Mouse (Mus musculus): ENCODE measurements around the gene Slc25a31. TPM values are rescaled to one million over a fixed set of nuclear protein-coding genes. Genes with fewer than 3 reads are reported as not detected.

The Slc25a31 gene
- polyA plus RNA-seq (2015; fragmentation: Nextera tagmentation; extraction: Ambion mirVana): 0.08 and 0.31 TPM in 2 replicates

DNA sequence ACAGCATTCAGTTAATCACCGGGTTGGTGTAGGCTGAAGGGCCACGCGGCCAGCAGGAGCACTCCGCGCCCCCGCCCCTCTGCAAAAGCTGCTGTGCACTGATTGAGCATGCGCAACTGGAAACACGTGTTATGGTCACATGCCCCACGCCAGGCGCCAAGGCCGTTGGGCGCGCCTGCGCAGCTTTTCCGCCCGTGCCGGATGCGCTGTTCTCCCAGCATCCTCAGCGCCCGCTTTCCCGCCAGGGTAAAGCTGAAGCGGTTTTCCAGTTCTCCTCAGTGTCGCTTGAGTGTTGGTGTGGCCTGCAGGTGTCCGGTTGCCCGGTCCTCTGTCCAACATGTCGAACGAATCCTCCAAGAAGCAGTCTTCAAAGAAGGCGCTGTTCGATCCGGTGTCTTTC is at the start of gene Slc25a31:
Slc25a31 (plus strand) TSS at position 201 of the 400 bp plus-strand sequence.
- no peak for ATAC-seq (ENCODE audit: low FRiP score, low TSS enrichment)
- H3K4me1 ChIP-seq (ENCODE audit: insufficient read depth, low read length): no peaks in the 10 kb centered on the region
- H3K27ac ChIP-seq (ENCODE audit: low read length): no peak within 1 kb of the TSS
- no peaks in the 10 kb centered on the region for H3K36me3 ChIP-seq (ENCODE audit: insufficient read depth, low read length)
- 92% methylated on average over 30 of the region's 30 CpGs for WGBS
- no peak within 1 kb of the TSS for H3K9ac ChIP-seq (replicated peaks; ENCODE audit: low read length)
- H3K4me3 ChIP-seq (ENCODE audit: low read length): no peak within 1 kb of the TSS
- H3K27me3 ChIP-seq (ENCODE audit: insufficient read depth, low read length): no peaks in the 10 kb centered on the region
- peaks cover 8% of the 10 kb centered on the region; the same call in 1 of the 2 replicates for H3K9me3 ChIP-seq (ENCODE audit: low read length)
- H3K4me2 ChIP-seq (replicated peaks; ENCODE audit: low read depth, low read length): no peak within 1 kb of the TSS

GRCm38 (mm10) chr3:40660231-40660630 is 48.4 kb upstream of the Slc25a31 start:
- Histone ChIP-seq H3K36me3 (ENCODE audit: insufficient read depth, low read length) (peaks cover 17% of the 10 kb centered on the region), H3K4me1 (ENCODE audit: insufficient read depth, low read length) (no peaks in the 10 kb centered on the region), H3K4me2 (replicated peaks; ENCODE audit: low read depth, low read length) (no peak overlapping the region), H3K9me3 (ENCODE audit: low read length) (no peaks in the 10 kb centered on the region), H3K27me3 (ENCODE audit: insufficient read depth, low read length) (no peaks in the 10 kb centered on the region), H3K27ac (ENCODE audit: low read length) (no peak overlapping the region), H3K9ac (replicated peaks; ENCODE audit: low read length) (no peak overlapping the region), H3K4me3 (ENCODE audit: low read length) (no peak overlapping the region)
- WGBS: 96% methylated on average over 2 of the region's 2 CpGs
- no peak for ATAC-seq (ENCODE audit: low FRiP score, low TSS enrichment)

DNA sequence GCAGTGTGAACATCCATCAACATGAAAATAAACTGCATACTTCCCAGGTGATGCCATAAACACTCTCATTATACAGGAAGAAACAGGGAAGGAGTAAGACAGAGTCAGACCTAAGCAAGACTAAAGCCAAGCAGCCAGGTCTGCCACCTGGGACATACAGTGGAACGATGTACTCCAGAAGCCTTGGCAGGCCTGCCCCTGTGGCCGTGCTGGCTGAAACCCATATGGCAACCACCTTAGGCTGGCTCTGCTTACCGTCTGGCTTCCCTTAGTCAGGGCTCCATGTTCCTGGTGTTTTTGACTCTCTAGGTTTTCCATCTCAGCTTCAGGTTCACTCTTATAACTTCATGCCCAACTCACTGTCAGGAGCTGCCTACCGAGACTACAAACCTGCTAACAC is 42.5 kb upstream of the Slc25a31 start:
- ATAC-seq (ENCODE audit: low FRiP score, low TSS enrichment): no peak
- 96% methylated on average over 4 of the region's 4 CpGs for WGBS

GRCm38 (mm10) chr3:40666861-40667719 is 41.6 kb upstream of the Slc25a31 start:
- H3K36me3 ChIP-seq (ENCODE audit: insufficient read depth, low read length): peaks cover 22% of the 10 kb centered on the region
- H3K9me3 ChIP-seq (ENCODE audit: low read length): no peaks in the 10 kb centered on the region
- no peaks in the 10 kb centered on the region for H3K4me1 ChIP-seq (ENCODE audit: insufficient read depth, low read length)
- H3K4me2 ChIP-seq (replicated peaks; ENCODE audit: low read depth, low read length): no peak overlapping the region
- H3K4me3 ChIP-seq (ENCODE audit: low read length): no peak overlapping the region
- 58% methylated on average over 8 of the region's 8 CpGs for WGBS
- H3K9ac ChIP-seq (replicated peaks; ENCODE audit: low read length): no peak overlapping the region
- no peaks in the 10 kb centered on the region for H3K27me3 ChIP-seq (ENCODE audit: insufficient read depth, low read length)
- no peak overlapping the region for H3K27ac ChIP-seq (ENCODE audit: low read length)
- no peak for ATAC-seq (ENCODE audit: low FRiP score, low TSS enrichment)

More for the DNA sequence above, 42.5 kb upstream of the Slc25a31 start:
- no peak overlapping the region for H3K9ac ChIP-seq (replicated peaks; ENCODE audit: low read length)
- H3K9me3 ChIP-seq (ENCODE audit: low read length): no peaks in the 10 kb centered on the region
- no peaks in the 10 kb centered on the region for H3K27me3 ChIP-seq (ENCODE audit: insufficient read depth, low read length)
- no peak overlapping the region for H3K4me2 ChIP-seq (replicated peaks; ENCODE audit: low read depth, low read length)
- H3K27ac ChIP-seq (ENCODE audit: low read length): no peak overlapping the region
- peaks cover 22% of the 10 kb centered on the region for H3K36me3 ChIP-seq (ENCODE audit: insufficient read depth, low read length)
- H3K4me3 ChIP-seq (ENCODE audit: low read length): no peak overlapping the region
- no peaks in the 10 kb centered on the region for H3K4me1 ChIP-seq (ENCODE audit: insufficient read depth, low read length)

DNA sequence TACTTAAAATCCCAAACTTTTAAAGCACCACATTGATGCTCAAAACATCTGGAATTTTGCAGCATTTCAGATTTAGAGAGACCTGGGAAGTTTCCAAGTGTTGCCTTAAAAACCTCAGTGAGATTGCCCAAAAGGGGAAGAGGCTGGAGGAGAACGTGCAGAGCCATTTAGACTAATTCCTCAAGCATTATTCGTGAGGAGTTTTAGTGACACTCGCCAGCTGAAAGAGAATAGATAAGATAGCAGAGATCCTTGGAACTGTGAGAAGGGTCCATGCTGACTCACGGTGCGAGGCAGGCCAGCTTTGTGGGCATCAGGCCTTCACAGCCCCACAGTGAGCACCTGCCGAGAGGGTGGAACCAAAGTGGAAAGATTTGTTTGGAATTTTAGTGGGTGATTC is 39.8 kb upstream of the Slc25a31 start:
- Histone ChIP-seq H3K9ac (replicated peaks; ENCODE audit: low read length) (no peak overlapping the region), H3K4me3 (ENCODE audit: low read length) (no peak overlapping the region), H3K9me3 (ENCODE audit: low read length) (no peaks in the 10 kb centered on the region), H3K27me3 (ENCODE audit: insufficient read depth, low read length) (no peaks in the 10 kb centered on the region), H3K27ac (ENCODE audit: low read length) (no peak overlapping the region), H3K36me3 (ENCODE audit: insufficient read depth, low read length) (peaks cover 18% of the 10 kb centered on the region), H3K4me2 (replicated peaks; ENCODE audit: low read depth, low read length) (no peak overlapping the region), H3K4me1 (ENCODE audit: insufficient read depth, low read length) (no peaks in the 10 kb centered on the region)
- 75% methylated on average over 6 of the region's 6 CpGs for WGBS
- no peak for ATAC-seq (ENCODE audit: low FRiP score, low TSS enrichment)

DNA sequence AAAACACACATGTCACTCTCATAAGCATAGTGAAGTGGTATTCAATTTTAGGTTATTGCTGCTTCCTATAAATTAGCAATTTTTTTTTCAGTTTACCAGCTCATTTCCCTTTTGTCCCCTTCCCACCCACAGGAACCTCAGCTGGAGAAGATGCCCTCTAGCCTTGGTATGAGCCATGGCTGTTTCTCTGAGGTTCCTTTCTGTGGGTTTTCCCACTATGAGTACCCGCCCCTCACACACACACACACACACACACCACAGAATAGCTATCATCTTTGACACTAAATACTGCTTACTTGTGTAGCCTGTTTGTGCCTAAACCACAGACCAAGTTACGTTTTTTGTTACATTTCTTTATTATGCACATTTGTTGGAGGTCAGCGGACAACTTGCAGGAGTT is 39.3 kb upstream of the Slc25a31 start:
- no peak overlapping the region for H3K4me2 ChIP-seq (replicated peaks; ENCODE audit: low read depth, low read length)
- no peak overlapping the region for H3K4me3 ChIP-seq (ENCODE audit: low read length)
- H3K9ac ChIP-seq (replicated peaks; ENCODE audit: low read length): no peak overlapping the region
- WGBS: 94% methylated on average over 3 of the region's 3 CpGs
- no peaks in the 10 kb centered on the region for H3K27me3 ChIP-seq (ENCODE audit: insufficient read depth, low read length)
- ATAC-seq (ENCODE audit: low FRiP score, low TSS enrichment): no peak
- H3K27ac ChIP-seq (ENCODE audit: low read length): no peak overlapping the region
- H3K4me1 ChIP-seq (ENCODE audit: insufficient read depth, low read length): no peaks in the 10 kb centered on the region
- no peaks in the 10 kb centered on the region for H3K9me3 ChIP-seq (ENCODE audit: low read length)
- peaks cover 15% of the 10 kb centered on the region for H3K36me3 ChIP-seq (ENCODE audit: insufficient read depth, low read length)

- H3K4me1 ChIP-seq (ENCODE audit: insufficient read depth, low read length): no peaks in the 10 kb centered on the region
- no peaks in the 10 kb centered on the region for H3K36me3 ChIP-seq (ENCODE audit: insufficient read depth, low read length)
- no peaks in the 10 kb centered on the region for H3K27me3 ChIP-seq (ENCODE audit: insufficient read depth, low read length)
- no peak overlapping the region for H3K4me3 ChIP-seq (ENCODE audit: low read length)
- ATAC-seq (ENCODE audit: low FRiP score, low TSS enrichment): no peak
- H3K9ac ChIP-seq (replicated peaks; ENCODE audit: low read length): no peak overlapping the region
- WGBS: 78% methylated on average over 1 of the region's 1 CpGs
- H3K27ac ChIP-seq (ENCODE audit: low read length): no peak overlapping the region
- H3K9me3 ChIP-seq (ENCODE audit: low read length): no peaks in the 10 kb centered on the region
- no peak overlapping the region for H3K4me2 ChIP-seq (replicated peaks; ENCODE audit: low read depth, low read length)
These were observed 35.1 kb upstream of the Slc25a31 start for GRCm38 (mm10) chr3:40673515-40673914.

- ATAC-seq (ENCODE audit: low FRiP score, low TSS enrichment): no peak
- Histone ChIP-seq H3K4me2 (replicated peaks; ENCODE audit: low read depth, low read length) (no peak overlapping the region), H3K4me1 (ENCODE audit: insufficient read depth, low read length) (no peaks in the 10 kb centered on the region), H3K27me3 (ENCODE audit: insufficient read depth, low read length) (no peaks in the 10 kb centered on the region), H3K4me3 (ENCODE audit: low read length) (no peak overlapping the region), H3K9ac (replicated peaks; ENCODE audit: low read length) (no peak overlapping the region), H3K9me3 (ENCODE audit: low read length) (no peaks in the 10 kb centered on the region), H3K27ac (ENCODE audit: low read length) (no peak overlapping the region), H3K36me3 (ENCODE audit: insufficient read depth, low read length) (no peaks in the 10 kb centered on the region)
- WGBS: 65% methylated on average over 8 of the region's 8 CpGs
These were observed 33.7 kb upstream of the Slc25a31 start for GRCm38 (mm10) chr3:40674873-40675405.

DNA sequence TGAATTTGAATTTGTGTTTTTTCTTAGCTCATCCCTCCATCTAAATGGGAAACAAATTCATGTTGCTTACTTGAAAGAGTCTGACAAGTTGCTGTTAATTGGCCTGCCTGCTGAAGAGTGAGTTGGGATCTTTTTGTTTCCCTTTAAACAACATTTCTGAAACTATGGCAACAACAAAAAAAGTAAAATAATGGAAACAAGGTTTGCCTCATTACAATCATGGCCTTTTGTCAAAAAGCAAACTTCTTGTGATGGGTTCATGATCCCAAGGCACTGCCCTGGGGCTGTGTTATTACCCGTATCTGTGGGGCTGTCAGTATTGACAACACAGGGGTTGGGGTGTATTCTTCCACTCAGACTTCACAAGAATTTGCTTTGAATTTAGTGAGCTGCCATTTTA is 29.8 kb upstream of the Slc25a31 start:
- Histone ChIP-seq H3K4me1 (ENCODE audit: insufficient read depth, low read length) (no peaks in the 10 kb centered on the region; the same call in 1 of the 2 replicates), H3K27me3 (ENCODE audit: insufficient read depth, low read length) (no peaks in the 10 kb centered on the region), H3K27ac (ENCODE audit: low read length) (no peak overlapping the region), H3K36me3 (ENCODE audit: insufficient read depth, low read length) (0 out of 2 replicates have a peak, but pooled peaks cover 3% of the 10 kb centered on the region), H3K4me3 (ENCODE audit: low read length) (no peak overlapping the region), H3K4me2 (replicated peaks; ENCODE audit: low read depth, low read length) (no peak overlapping the region), H3K9ac (replicated peaks; ENCODE audit: low read length) (no peak overlapping the region), H3K9me3 (ENCODE audit: low read length) (no peaks in the 10 kb centered on the region)
- 70% methylated on average over 1 of the region's 1 CpGs for WGBS
- ATAC-seq (ENCODE audit: low FRiP score, low TSS enrichment): no peak

- no peak overlapping the region for H3K4me3 ChIP-seq (ENCODE audit: low read length)
- H3K27ac ChIP-seq (ENCODE audit: low read length): peak overlapping the region; percentile 6; the same call in 1 of the 2 replicates
- H3K4me1 ChIP-seq (ENCODE audit: insufficient read depth, low read length): peaks cover 4% of the 10 kb centered on the region; the same call in 1 of the 2 replicates
- H3K4me2 ChIP-seq (replicated peaks; ENCODE audit: low read depth, low read length): no peak overlapping the region
- 0 out of 2 replicates have a peak, but pooled peaks cover 3% of the 10 kb centered on the region for H3K36me3 ChIP-seq (ENCODE audit: insufficient read depth, low read length)
- H3K9me3 ChIP-seq (ENCODE audit: low read length): no peaks in the 10 kb centered on the region
- 52% methylated on average over 11 of the region's 11 CpGs for WGBS
- no peak overlapping the region for H3K9ac ChIP-seq (replicated peaks; ENCODE audit: low read length)
- no peak for ATAC-seq (ENCODE audit: low FRiP score, low TSS enrichment)
- H3K27me3 ChIP-seq (ENCODE audit: insufficient read depth, low read length): no peaks in the 10 kb centered on the region
These were observed 26.3 kb upstream of the Slc25a31 start for GRCm38 (mm10) chr3:40682404-40682803.
